Mouse (Mus musculus): ENCODE results near the gene Fam107b.

- no peak for TF ChIP-seq CTCF (IDR thresholded peaks at IDR 0.05; ENCODE audit: extremely low read depth, insufficient read depth, insufficient read length, insufficient replicate concordance)
- TF ChIP-seq POLR2A (IDR thresholded peaks at IDR 0.05; ENCODE audit: low read depth, low read length) = no peak
These were observed 24.5 kb downstream of the Fam107b start for GRCm38 (mm10) chr2:3594663-3595318.
